Mouse (Mus musculus) midbrain, postnatal 0 days (tissue): ENCODE measurements at regions not wholly inside any gene's neighbourhood (a gene's known extent, or its start where the extent isn't known, plus 50 kb on each side); places are given as distances from the start of the nearest gene placed in this dataset.

ENCODE experiments used
- ATAC-seq: fragments of 200-750 bp; cut with Nextera tagmentation; 2 replicates; pipeline ENCODE4 v1.8.0; 2017; ENCODE audit warnings: moderate number of reproducible peaks, mild to moderate bottlenecking, moderate TSS enrichment, moderate library complexity; ENCODE audit not compliant: low FRiP score
- DNase-seq: peaks from one replicate; pipeline ENCODE4 v3.0.0-alpha.2; 2015; ENCODE audit warnings: low spot score
- H3K27ac ChIP-seq: fragments of 300-500 bp; sonication (generic); 2 replicates; pipeline ENCODE4 v1.5.1; 2014; ENCODE audit warnings: low read depth, mild to moderate bottlenecking, low read length, mixed read lengths
- H3K27me3 ChIP-seq: fragments of 300-500 bp; sonication (generic); 2 replicates; pipeline ENCODE4 v1.6.1; 2014; ENCODE audit warnings: low read length, control low read depth, mixed read lengths; ENCODE audit not compliant: insufficient read depth
- H3K36me3 ChIP-seq: fragments of 300-500 bp; sonication (generic); 2 replicates; pipeline ENCODE4 v1.6.1; 2014; ENCODE audit warnings: low read length, control low read depth, mixed read lengths; ENCODE audit not compliant: insufficient read depth
- H3K4me1 ChIP-seq: fragments of 300-500 bp; sonication (generic); 2 replicates; pipeline ENCODE4 v1.6.1; 2014; ENCODE audit warnings: mild to moderate bottlenecking, control low read depth, antibody characterized with exemption, low read length, mixed read lengths; ENCODE audit not compliant: insufficient read depth
- H3K4me2 ChIP-seq: fragments of 300-500 bp; sonication (generic); 2 replicates; pipeline ENCODE4 v1.6.1; 2014; ENCODE audit warnings: low read depth, mild to moderate bottlenecking, low read length, mixed read lengths; ENCODE audit not compliant: poor library complexity, severe bottlenecking
- H3K4me3 ChIP-seq: fragments of 300-500 bp; sonication (generic); 2 replicates; pipeline ENCODE4 v1.5.1; 2014; ENCODE audit warnings: low read depth, mild to moderate bottlenecking, low read length, moderate library complexity
- H3K9ac ChIP-seq: fragments of 300-500 bp; sonication (generic); replicated peaks from 2 replicates; pipeline ENCODE4 v1.6.1; 2014; ENCODE audit warnings: mild to moderate bottlenecking, low read length, moderate library complexity, mixed read lengths; ENCODE audit not compliant: poor library complexity, severe bottlenecking
- H3K9me3 ChIP-seq: fragments of 300-500 bp; sonication (generic); 2 replicates; pipeline ENCODE4 v1.6.1; 2016; ENCODE audit warnings: low read length, control low read depth
- CTCF ChIP-seq: IDR thresholded peaks from 2 replicates; pipeline ENCODE4 v1.5.1; 2016; ENCODE audit warnings: antibody characterized with exemption, mild to moderate bottlenecking
- WGBS: fragments of 180-500 bp; shearing (Covaris S2); extraction: QIAGEN DNeasy Blood & Tissue Kit; methylation state at CpG from one replicate; pipeline ENCODE4 v1.1.7; 2014; 5-methylcytosine and 5-hydroxymethylcytosine counted together

- 53% methylated on average over 1 of the region's 1 CpGs for WGBS
- no peaks in the 10 kb centered on the region for H3K4me1 ChIP-seq
- DNase-seq (no peak), ATAC-seq (no peak)
- no peaks in the 10 kb centered on the region for H3K27me3 ChIP-seq
- TF ChIP-seq CTCF: no peak
- no peak overlapping the region for H3K4me2 ChIP-seq
- no peak overlapping the region for H3K9ac ChIP-seq
- H3K9me3 ChIP-seq: no peaks in the 10 kb centered on the region
- no peak overlapping the region for H3K27ac ChIP-seq
- no peak overlapping the region for H3K4me3 ChIP-seq
- H3K36me3 ChIP-seq: no peaks in the 10 kb centered on the region
Measured at GRCm38 (mm10) chr1:94753523-94753922, 559.9 kb upstream of the Fam174a start.

GRCm38 (mm10) chr1:94789019-94789585 is 524.3 kb upstream of the Fam174a start:
- Histone ChIP-seq H3K36me3 (no peaks in the 10 kb centered on the region), H3K9ac (no peak overlapping the region), H3K4me2 (no peak overlapping the region), H3K27ac (no peak overlapping the region), H3K9me3 (no peaks in the 10 kb centered on the region), H3K27me3 (no peaks in the 10 kb centered on the region), H3K4me1 (no peaks in the 10 kb centered on the region), H3K4me3 (no peak overlapping the region)
- DNase-seq (no peak), ATAC-seq (no peak)
- no peak for TF ChIP-seq CTCF
- WGBS: 63% methylated on average over 2 of the region's 2 CpGs

GRCm38 (mm10) chr1:94790604-94791003 is 522.8 kb upstream of the Fam174a start:
- no peaks in the 10 kb centered on the region for H3K36me3 ChIP-seq
- no peak overlapping the region for H3K4me3 ChIP-seq
- H3K9me3 ChIP-seq: no peaks in the 10 kb centered on the region
- WGBS: 32% methylated on average over 7 of the region's 7 CpGs
- no peak overlapping the region for H3K9ac ChIP-seq
- H3K4me2 ChIP-seq: no peak overlapping the region
- H3K4me1 ChIP-seq: no peaks in the 10 kb centered on the region
- no peak for DNase-seq
- ATAC-seq: 0 out of 2 replicates have a peak, but pooled peaks have one; percentile 54
- H3K27me3 ChIP-seq: no peaks in the 10 kb centered on the region
- H3K27ac ChIP-seq: no peak overlapping the region
- TF ChIP-seq CTCF: no peak

- no peaks in the 10 kb centered on the region for H3K27me3 ChIP-seq
- no peak for DNase-seq
- no peak for ATAC-seq
- no peaks in the 10 kb centered on the region for H3K9me3 ChIP-seq
- no peak overlapping the region for H3K4me3 ChIP-seq
- H3K9ac ChIP-seq: no peak overlapping the region
- no peak for TF ChIP-seq CTCF
- no peak overlapping the region for H3K4me2 ChIP-seq
- H3K4me1 ChIP-seq: no peaks in the 10 kb centered on the region
- no peak overlapping the region for H3K27ac ChIP-seq
- H3K36me3 ChIP-seq: no peaks in the 10 kb centered on the region
- WGBS: 50% methylated on average over 6 of the region's 6 CpGs
Measured at GRCm38 (mm10) chr1:94791052-94791451, 522.4 kb upstream of the Fam174a start.

GRCm38 (mm10) chr1:94796028-94796427 is 517.4 kb upstream of the Fam174a start:
- Histone ChIP-seq H3K36me3 (no peaks in the 10 kb centered on the region), H3K4me2 (no peak overlapping the region), H3K27ac (no peak overlapping the region), H3K9me3 (no peaks in the 10 kb centered on the region), H3K4me3 (no peak overlapping the region), H3K9ac (no peak overlapping the region), H3K27me3 (no peaks in the 10 kb centered on the region), H3K4me1 (no peaks in the 10 kb centered on the region)
- TF ChIP-seq CTCF: no peak
- WGBS: 38% methylated on average over 1 of the region's 1 CpGs
- DNase-seq (no peak), ATAC-seq (no peak)

- no peaks in the 10 kb centered on the region for H3K36me3 ChIP-seq
- DNase-seq (no peak), ATAC-seq (no peak)
- no peaks in the 10 kb centered on the region for H3K27me3 ChIP-seq
- no peak overlapping the region for H3K4me3 ChIP-seq
- H3K4me1 ChIP-seq: no peaks in the 10 kb centered on the region
- H3K4me2 ChIP-seq: no peak overlapping the region
- H3K27ac ChIP-seq: no peak overlapping the region
- no peak overlapping the region for H3K9ac ChIP-seq
- no peaks in the 10 kb centered on the region for H3K9me3 ChIP-seq
- TF ChIP-seq CTCF: no peak
Measured at GRCm38 (mm10) chr1:94803722-94804121, 509.7 kb upstream of the Fam174a start.
